Mouse (Mus musculus) neutrophil, adult 65 days (primary cell): ENCODE data around the gene Pgbd1. TPM values are rescaled to one million over a fixed set of nuclear protein-coding genes. Genes with fewer than 3 reads are reported as not detected.

ENCODE experiments used
- total RNA-seq: library from RNA; stranded (reverse); gene quantifications from 2 replicates; pipeline ENCODE4 v1.2.4, GENCODE M21; 2023

Pgbd1 gene
- 0.44 TPM in 1 of 2 replicates, not detected in the other for total RNA-seq

GRCm38 (mm10) chr13:21440503-21441206 lies at the start of gene Pgbd1:
TSS of gene Pgbd1 (minus strand) at chr13:21441058.

GRCm38 (mm10) chr13:21478759-21479670 lies 38.2 kb upstream of the Pgbd1 start, which contains the start of the genes Zkscan4 and Gm10065:
TSS of gene Zkscan4 (plus strand) at chr13:21478907.
TSS of gene Gm10065 (minus strand) at chr13:21479441.

GRCm38 (mm10) chr13:21468061-21469019 lies 27.5 kb upstream of the Pgbd1 start, which contains the start of gene Nkapl:
TSS of gene Nkapl (minus strand) at chr13:21468509.

GRCm38 (mm10) chr13:21453449-21453848 lies 12.6 kb upstream of the Pgbd1 start, which contains the start of gene Zscan26:
TSS of gene Zscan26 (minus strand) at chr13:21453730.

GRCm38 (mm10) chr13:21402287-21402846 lies 38.5 kb downstream of the Pgbd1 start, which contains the start of gene Zkscan3:
TSS of gene Zkscan3 (minus strand) at chr13:21402755.

Other genes starting within 250 kb of the Pgbd1 start
- gene Gpx5, start 148.3 kb downstream of the Pgbd1 start, total RNA-seq: not detected in 2 replicates
- not detected in 2 replicates for gene Gpx6, start 128.9 kb downstream of the Pgbd1 start, total RNA-seq
- not detected in 2 replicates for gene Olfr1367, start 94.1 kb downstream of the Pgbd1 start, total RNA-seq
- 1.3 and 2.0 TPM in 2 replicates for gene Zscan12, start 78.2 kb downstream of the Pgbd1 start, total RNA-seq
- gene Zkscan3, start 38.3 kb downstream of the Pgbd1 start, total RNA-seq: 20.2 and 21.4 TPM in 2 replicates
- 5.4 and 6.6 TPM in 2 replicates for gene Zscan26, start 12.7 kb upstream of the Pgbd1 start, total RNA-seq
- gene Nkapl, start 27.5 kb upstream of the Pgbd1 start, total RNA-seq: not detected in 2 replicates
- gene Zkscan4, start 37.8 kb upstream of the Pgbd1 start, total RNA-seq: not detected in 2 replicates
- gene Gm10065, start 38.4 kb upstream of the Pgbd1 start, total RNA-seq: not detected in 2 replicates
- 4.7 and 5.3 TPM in 2 replicates for gene AK157302, start 54.2 kb upstream of the Pgbd1 start, total RNA-seq
- gene Gm11273, start 60.4 kb upstream of the Pgbd1 start, total RNA-seq: 9.1 and 10.0 TPM in 2 replicates
- 2.6 and 3.3 TPM in 2 replicates for gene Zkscan8, start 90.1 kb upstream of the Pgbd1 start, total RNA-seq
- not detected in 2 replicates for gene Olfr1366, start 101.8 kb upstream of the Pgbd1 start, total RNA-seq
- gene Olfr1535, start 118.8 kb upstream of the Pgbd1 start, total RNA-seq: not detected in 2 replicates
- gene Olfr1364, start 140.7 kb upstream of the Pgbd1 start, total RNA-seq: not detected in 2 replicates
- gene Olfr1362, start 173.0 kb upstream of the Pgbd1 start, total RNA-seq: not detected in 2 replicates
- gene Olfr11, start 201.5 kb upstream of the Pgbd1 start, total RNA-seq: not detected in 2 replicates
- not detected in 2 replicates for gene Olfr1361, start 222.3 kb upstream of the Pgbd1 start, total RNA-seq
- not detected in 2 replicates for gene Olfr1360, start 236.3 kb upstream of the Pgbd1 start, total RNA-seq